Mouse (Mus musculus) CH12F3 (cell line): Measurements from ENCODE around the gene Zfp92.

Experiments
- in situ Hi-C: fragments of 300-500 bp; cut with MboI; formaldehyde crosslinking; loops from 2 replicates; pipeline ENCODE4 v1.14.3; 2020; ENCODE audit warnings: low sequenced_read_pairs

The Zfp92 gene

DNA sequence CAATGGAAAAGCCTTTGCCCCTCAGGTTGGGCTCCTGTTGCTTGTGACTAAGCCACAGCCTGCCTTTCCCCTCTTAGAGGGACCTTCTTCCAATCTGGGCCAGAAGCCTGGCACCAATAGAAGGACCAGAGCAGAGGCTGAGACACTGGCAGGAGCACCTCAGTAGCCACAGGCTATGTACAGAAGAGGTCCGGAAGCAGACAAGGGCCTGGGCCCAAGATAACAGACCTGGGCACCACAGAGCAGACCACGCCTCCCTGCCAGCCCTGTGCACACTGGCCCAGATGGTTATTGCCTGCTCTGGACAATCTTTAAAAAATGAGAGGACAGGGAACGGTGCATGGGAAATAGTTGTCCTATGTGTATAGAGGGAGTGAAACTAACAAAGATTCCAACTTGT is 60.9 kb downstream of the Zfp92 start:
- in situ Hi-C loops: no loop called here

DNA sequence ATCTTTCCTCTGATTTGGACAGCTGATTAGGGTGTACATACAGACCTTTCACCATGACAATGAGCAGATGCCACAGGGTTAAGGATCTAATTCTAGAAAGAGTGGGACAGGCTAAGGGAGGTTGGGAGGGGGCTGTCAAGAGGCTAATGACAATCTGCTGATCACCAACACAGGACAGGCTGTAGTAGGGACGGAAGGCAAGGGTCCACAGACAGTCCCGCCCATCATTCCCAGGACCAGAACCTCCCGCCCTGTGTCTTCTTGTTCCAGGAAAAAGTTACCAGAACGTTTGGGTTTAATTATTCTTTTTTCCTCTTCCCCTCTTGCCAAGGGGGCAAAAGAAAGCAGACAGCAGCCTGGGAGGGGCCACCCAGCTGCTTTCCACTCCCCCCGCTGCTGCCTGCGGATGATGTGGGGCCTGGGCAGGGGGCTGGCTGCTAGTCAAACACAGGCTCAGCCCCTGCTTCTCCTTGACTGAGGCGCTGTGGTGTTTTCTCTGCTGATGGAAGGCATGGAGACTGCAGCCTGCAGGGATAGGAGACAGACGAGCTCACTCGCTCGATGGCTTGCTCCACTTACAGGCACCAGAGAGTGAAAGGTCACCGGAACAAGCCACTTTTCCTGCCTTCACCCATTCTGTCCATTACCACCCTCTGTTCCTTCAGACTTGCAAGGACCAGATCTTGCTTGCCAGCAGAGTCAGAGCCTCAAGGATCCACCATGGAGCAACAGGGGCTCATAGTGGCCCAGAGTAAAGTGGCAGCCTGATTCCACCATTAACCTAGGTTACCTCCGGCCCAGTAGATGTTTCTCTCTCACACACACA is 63.7 kb downstream of the Zfp92 start:
- in situ Hi-C loops: no loop called here

DNA sequence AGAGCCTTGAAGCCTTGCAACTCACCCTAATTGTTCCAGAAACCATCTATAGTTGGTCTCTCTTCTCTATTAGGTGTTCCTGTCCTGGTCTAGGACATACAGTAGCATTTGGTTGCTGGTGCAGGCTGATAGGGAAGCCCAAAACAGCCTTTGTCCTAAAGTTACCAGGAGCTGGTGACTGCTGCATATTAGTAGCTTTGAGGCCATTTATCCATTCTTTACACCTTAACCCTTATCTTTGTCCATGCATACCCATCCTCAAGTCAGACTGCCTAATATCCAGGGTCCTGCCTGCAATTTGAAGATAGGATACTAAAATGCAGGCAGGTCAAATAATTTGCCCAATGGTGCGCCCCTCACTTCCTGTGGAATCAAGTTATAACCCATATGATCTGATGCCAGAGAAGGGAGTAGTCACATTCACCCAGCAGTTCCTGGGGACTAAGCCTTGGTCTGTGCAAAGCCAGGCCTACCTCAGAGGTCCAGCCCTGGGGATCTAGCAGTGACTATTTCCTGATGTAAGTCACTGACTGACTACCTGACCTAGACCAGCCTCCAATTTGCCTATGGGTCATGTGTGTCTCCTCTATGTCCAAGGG is 64.9 kb downstream of the Zfp92 start:
- in situ Hi-C loops: no loop called here

DNA sequence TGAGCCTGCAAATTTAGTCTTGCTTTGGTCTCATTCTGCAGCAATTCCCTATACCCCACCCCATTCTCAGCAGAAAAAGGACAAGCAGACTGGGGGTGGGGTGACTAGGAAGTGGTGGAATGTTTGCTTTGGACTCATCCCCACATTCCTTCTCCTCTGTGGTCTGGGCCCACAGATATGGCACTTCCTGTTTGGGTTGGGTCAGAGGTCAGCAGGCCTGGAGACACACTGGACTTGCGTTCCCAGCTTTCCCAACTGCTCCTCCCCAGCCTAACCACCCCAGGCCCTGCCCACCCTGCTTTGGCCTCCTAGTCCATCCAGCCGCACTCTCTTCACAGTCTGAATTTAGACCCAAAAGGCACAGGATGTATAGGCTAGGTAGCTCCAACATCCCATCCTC is 65.7 kb downstream of the Zfp92 start:
- in situ Hi-C loops: no loop called here

DNA sequence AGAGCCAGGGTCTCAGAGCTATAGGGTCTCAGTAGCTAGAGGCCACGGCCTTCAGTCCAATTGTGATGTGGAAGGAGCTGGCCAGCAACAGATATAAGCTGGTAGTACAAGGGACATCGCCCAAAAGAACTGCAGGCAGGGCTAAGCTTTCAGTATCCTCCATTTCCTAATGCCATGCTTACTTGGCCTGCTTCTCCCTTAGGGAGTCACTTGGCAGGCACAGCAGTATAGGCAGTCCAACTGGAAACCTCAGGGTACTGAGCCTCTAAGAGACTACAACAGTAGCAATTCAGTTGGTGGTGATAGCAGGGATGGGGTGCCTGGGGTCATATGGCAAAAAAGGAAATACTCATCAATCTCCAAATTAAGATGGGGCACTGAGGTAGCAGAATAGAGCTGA is 66.6 kb downstream of the Zfp92 start:
- in situ Hi-C loops: no loop called here
